Mouse (Mus musculus) monocyte, adult 2 months (primary cell): Measurements from ENCODE around the gene Hsph1.

ENCODE experiments used
- DNase-seq, 2 experiments: peaks; one replicate each; pipeline ENCODE4 v3.0.0; 2022; ENCODE audit warnings: low spot score in 2 of 2, low read depth in 1 of 2

Hsph1 gene

DNA sequence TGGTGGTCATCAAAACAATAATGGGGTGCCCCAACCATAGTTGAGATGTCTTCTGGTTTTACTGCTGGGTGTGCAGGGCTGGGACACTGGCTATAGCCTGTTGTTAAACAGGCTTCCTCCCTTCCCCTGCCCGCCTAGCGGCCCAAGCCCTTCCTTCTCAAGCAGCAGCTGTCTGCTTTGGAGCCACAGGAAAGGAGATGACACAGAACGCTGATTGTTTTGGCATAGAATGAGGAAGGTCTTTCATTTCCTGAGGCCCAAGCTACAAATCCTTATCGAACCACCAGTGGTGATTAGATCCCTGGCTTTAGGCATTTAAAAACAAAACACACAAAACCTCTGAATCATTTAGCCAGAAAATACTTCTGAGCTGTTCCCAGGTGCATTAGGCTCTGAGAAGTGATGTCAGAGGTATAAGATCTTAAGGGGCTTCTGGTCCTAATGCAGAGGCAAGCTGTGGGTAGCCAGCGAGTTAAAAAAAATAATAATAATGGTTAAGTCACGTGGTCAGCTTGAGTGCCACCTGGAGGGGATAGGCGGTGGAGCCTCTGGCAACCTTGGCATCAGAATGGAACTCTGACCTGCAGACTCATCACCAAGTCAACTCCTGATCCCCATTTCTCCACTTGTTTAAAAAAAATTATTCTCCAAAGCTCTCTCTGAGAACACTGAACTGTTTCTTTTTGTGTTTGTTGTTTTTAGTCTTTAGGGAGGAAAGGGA lies 47.2 kb downstream of the Hsph1 start:
- no peak for DNase-seq

DNA sequence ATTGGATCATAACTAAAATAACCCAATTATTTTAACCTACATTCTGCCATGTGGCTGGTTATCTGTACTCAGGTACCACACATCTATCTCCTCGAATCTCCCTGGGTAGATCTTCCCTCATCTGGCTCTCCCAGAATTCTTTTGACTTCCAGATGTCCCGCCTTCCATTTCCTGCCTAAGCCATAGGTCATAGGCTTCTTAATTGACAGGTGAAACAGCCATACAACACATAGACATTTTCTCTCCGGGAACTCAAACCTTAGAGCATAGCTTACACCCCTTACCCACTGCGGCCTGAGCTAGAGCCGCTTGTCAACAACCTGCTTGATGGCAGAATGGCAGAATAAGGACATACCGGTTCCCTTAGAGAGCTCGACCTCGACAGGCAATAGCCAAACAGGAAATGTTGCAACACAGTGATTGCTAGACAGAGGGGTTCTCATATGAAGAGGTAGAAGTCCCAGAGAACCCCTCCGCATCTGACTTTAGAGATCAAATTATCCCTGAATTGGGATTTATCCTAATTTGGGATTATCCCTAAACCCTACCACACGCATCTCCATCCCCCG lies 48.8 kb downstream of the Hsph1 start:
- DNase-seq, result no peak

DNA sequence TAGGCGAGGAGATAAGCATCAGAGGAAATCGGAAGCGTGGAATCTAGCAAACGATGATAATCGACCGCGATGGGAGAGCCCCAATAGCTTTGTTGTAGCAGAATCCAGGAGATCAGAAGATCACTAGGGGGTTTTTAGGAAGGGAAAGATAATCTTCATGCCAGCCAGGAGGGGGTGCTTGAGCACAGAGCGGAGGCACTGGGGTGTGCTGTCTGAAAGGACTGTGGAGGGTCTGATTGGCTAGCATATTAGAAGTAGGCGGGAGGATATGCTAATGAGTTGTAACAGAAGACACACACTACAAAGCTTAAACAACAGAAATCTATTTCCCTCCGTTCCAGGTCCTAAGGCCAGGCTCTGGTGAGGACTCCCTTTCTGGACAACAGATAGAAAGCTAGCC lies 50.3 kb downstream of the Hsph1 start:
- no peak for DNase-seq

DNA sequence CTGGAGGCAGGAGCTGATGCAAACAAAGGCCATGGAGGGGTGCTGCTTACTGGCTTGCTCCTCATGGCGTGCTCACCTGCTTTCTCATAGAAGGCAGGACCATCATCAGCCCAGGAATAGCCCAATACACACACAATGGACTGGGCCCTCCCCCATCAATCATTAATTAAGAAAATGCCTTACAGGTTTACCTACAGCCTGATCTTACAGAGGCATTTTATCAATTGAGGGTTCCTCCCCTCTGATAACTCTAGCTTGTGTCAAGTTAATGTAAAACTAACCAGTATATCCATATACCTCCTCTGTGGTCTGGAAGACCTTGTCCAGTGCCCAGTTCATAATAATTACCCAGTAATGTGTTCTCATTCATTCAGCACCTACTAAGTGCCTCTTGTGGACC lies 50.9 kb downstream of the Hsph1 start:
- no peak for DNase-seq

DNA sequence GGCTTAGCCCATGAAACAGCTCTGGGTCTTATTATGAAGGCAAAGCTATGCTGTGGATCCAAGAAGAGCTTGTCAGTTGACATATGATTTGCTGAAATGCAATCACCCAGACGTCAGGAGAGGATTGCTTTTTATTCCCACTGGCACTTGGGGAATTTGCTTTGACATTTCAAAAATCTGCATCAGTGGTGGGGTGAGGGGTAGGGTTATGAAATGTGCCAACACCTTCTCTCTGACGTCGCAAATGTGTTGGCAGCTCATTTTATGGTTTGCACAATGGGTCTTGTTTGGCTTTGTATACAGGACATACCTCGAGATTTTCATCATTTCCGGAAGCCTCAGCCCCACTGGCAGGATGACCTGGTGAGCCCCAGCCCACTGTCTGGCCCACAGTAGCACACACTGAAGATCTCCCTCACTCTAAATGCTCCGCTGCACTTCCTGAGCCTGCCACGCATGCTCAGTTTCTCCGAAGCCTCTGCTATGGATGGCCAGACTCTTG lies 52.0 kb downstream of the Hsph1 start:
- DNase-seq, result no peak

DNA sequence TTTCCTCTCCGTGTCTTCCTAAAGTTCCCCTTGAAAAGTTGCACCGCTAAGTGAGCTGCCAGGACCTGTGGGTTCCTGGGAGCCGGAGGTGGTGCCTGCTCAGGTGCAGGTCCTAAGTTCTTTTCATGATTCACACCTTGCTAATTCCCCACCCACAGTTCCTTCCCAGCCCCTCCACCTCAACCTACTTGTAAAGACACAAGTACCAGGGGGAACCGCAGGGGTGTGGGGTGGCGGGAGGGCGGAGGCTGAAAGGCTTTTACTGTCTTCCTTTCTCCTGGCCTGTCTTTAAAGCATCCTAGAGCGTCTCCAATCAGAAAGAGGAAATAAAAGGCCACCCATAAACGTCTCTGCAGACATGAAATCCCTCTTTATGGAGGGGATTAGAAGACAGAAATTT lies 52.7 kb downstream of the Hsph1 start:
- DNase-seq, result no peak

DNA sequence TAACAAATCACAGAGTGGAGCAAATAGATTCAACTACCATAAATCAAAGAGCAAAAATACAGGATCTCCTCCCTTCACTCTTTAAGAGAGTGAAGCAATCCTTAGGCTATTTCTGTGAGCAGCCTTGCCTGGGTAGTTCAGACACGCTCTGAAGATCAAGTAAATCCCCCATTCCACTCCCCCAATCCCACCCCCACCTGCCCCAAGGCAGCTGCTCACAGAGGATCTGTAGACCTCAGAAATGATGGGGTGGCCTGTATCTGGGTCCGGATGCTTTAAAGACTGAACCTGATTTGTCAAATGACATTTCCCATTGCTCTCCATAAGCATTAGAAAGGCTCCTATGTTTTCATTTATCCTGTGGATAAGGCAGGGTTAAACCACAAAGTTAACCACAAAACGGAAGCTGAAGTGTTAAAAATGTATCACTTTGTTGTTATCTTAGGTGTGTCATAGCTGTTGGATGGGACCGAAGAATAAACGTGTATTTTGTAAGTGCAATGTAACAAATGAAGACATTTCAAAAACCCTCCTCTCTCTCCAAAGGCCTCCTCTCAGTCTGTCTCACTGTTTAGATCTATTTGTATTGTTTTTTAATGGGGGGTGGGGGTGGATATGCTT lies 53.4 kb downstream of the Hsph1 start:
- DNase-seq, result no peak

DNA sequence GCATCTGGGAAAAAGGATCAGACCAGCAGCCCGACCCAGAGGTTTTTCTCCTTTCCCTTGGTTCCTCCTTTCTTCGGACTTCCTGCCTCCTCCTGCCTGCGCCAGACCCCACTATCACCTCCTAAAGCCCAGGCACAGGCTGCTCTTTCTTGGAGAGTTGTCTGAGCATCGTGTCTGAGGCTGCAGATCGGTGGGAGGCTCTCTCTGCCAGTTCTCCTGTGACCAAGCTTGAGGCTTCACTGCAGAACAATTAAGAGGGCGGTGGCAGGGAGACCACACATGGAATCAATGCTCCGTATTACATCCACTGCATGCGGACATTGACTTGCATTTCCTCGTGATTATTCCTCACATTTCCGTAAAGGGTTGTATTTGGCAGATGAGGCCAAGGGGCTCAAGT lies 58.7 kb downstream of the Hsph1 start:
- DNase-seq, result no peak

DNA sequence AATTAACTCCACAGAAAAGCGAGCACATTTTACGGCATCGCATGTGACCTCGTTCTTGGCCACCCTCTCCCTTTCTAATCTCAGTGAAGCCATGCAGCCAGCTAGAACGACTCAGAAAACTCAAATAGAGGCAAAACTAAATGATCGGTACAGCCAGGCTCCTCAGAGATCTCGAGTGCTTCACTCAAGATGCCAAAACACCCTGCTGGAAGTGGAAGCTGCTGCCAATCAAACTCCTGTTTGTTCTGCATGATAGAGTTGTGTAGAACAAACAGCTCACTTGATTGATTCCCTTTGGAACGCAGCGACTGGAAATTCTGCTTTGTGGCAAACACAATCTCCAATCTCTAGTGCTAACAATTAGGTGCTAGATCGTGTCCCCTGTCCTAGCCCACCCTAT lies 59.2 kb downstream of the Hsph1 start:
- DNase-seq, result no peak

DNA sequence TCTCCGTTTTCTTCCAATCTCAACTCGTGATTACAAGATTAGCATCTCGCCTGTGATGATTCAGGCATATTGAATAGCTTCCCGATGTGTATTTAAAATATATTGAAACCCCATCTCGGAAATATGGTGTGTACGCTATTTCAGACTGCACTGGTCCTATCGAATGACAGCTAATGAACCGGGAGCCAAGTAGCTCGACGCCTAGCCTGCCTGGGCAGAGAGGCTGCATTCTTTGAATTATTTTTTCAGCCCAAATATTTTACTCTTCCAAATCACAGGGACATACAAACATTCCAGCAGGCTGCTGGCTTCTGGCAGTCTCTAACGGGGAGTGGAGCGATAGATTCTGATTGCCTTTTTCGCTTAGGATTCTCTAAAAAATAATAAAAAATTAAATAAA lies 67.2 kb downstream of the Hsph1 start:
- no peak for DNase-seq

DNA sequence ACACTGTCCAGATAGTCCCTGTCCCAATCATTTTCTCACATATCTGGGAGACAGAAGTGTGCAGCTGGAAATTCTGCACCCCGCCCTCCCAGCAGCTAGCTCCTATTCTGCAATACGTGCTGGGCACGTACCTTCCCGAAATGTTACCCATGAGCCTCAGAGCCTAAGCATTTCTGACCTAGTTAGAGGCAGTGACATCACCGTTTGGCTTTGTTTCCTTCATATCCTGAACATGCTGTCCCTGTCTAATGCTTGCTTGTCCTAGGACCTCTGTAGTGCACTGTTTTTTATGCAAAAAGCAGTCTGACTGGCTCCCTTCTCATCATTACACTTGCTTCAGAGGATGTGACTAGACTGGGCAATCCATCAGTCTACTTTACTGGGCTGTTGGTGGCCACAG lies 69.2 kb downstream of the Hsph1 start:
- no peak for DNase-seq

DNA sequence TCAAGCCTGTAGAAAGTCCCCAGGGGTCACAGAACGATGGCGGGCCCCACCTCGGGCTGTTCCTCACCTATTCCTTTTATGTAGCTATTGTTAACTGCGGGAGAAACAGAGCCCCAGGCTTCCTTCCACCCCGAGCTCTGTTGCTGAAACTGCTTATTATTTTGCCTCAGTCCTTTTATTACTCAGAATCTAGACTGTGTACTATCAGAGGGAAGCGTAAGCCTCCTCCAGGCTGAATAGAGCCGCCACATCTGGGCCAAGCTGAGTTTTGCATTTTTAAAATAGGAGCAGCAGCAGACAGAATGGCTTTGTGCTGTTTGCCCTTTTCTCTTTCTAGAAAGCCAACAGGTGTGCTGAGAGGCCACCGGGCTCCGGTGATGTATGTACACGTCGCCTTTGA lies 70.2 kb downstream of the Hsph1 start:
- no peak for DNase-seq
